Mouse (Mus musculus): ENCODE data around the gene 2610021A01Rik. TPM values are rescaled to one million over a fixed set of nuclear protein-coding genes. Genes with fewer than 3 reads are reported as not detected.

The 2610021A01Rik gene
- total RNA-seq (2023): 1 to 10 TPM; 8.3 TPM

GRCm38 (mm10) chr7:41599034-41599813, at the start of gene 2610021A01Rik:
Gene 2610021A01Rik, plus strand, starts transcription at chr7:41599230.

GRCm38 (mm10) chr7:41573562-41573961, 25.5 kb upstream of the 2610021A01Rik start, which contains the start of gene Gm6871:
Gene Gm6871, minus strand, starts transcription at chr7:41573662.

GRCm38 (mm10) chr7:41632409-41633220, 33.6 kb downstream of the 2610021A01Rik start, which contains the start of gene Zfp788:
Gene Zfp788, plus strand, starts transcription at chr7:41633203.

Other genes with a start within 250 kb of the 2610021A01Rik start
- 1 to 10 TPM; 6.8 to 8.4 TPM for gene AI987944, start 205.9 kb upstream of the 2610021A01Rik start, total RNA-seq (2023)
- gene Vmn2r57, start 150.5 kb upstream of the 2610021A01Rik start, total RNA-seq (2023): not detected
- gene Gm20449, start 99.8 kb upstream of the 2610021A01Rik start, total RNA-seq (2023): under 1 TPM in 1 of 2 experiments, not detected in 1; 0.13 TPM
- gene AW146154, start 99.3 kb upstream of the 2610021A01Rik start, total RNA-seq (2023): 1 to 10 TPM; 4.6 to 4.7 TPM
- gene Gm6871, start 25.6 kb upstream of the 2610021A01Rik start, total RNA-seq (2023): not detected
- gene Zfp788, start 34.0 kb downstream of the 2610021A01Rik start, total RNA-seq (2023): 1 to 10 TPM; 2.9 to 3.6 TPM

All from neutrophil, adult 83 days (primary cell).